Mouse (Mus musculus): ENCODE measurements around the gene Zfpm1.

The Zfpm1 gene

GRCm38 (mm10) chr8:122354157-122354556, 72.2 kb downstream of the Zfpm1 start:
- no peak for DNase-seq

DNA sequence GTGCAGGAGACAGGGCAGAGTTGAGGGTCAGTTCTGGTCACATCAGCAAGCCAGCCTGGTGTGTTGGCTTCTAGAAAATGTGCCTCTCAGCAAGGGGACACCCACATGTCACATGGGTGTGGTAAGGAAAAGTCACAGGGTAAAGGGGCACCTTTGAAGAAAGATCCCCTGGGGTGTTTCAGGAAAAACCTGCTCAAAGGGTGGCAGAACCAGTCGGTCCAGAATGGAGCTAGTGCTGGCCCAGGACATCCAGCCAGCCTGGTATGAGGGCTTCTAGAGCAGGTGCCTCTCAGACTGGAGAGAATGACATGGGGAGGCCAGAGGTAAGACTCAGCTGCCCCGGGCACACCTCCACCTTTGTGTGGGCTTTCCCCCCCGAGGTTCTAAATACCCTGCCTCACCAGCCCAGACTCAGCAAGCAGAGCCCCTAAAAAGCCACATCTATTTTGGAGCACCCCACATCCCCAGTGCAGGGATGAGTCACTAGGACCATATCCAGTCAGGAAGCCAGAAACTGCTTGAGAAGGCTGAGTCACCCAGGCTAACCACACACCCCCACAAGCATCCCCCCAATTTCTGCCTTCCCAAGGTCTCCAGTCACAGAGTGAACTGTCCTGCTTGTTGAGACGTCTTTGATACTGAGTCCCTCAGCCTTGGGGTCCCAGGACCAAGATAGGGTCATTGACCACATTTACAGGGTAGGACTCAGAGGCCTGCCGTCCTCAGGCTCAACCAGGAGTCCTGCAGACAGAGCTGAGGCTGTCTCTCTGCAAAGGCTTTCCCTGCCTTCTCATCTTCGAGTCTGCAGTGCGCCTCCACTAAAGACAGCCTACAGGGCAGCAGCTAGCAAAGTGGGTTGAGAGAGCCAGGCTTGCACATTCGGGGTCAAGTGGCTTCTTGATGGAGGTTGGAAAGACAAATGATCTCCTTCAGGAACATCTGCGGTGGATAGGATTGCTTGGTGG, 74.0 kb downstream of the Zfpm1 start:
- DNase-seq: no peak

DNA sequence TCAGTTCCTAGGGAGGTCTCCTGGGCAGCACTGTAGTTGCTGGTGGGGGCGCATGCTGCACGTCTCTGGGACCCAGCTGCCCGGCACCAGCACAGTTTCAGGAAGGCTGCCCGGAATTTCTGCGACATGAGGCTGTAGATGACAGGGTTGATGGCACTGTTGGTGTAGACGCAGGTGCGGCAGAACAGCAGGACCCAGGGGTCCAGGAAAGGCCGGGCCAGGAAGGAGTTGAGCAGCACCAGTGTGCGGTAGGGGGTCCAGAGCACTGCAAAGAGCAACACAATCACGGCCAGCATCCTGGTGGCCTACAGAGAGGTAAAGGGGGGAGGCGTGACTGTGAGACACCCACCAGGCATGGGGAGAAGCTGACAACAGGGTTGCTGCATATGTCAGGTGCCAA, 75.3 kb downstream of the Zfpm1 start:
- DNase-seq: no peak

DNA sequence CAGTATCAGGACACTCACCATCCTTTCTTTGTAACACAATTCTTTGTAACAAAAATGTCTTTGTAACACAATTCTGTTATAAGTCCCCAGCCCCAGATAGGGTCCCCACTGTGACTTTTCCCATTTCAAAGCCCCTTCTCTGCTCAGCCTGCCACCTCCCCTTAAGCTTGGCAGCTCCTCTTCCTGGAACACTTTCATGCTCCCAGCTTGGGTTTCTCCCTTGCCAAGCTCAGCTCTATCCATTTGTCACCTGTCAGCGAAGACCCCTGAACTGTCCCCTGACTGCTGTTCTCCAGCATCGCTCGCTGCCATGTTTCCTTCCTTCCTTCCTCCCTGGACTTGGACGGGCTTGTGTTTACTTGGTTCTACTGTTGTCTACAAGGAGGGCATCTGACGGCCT, 75.7 kb downstream of the Zfpm1 start:
- DNase-seq: no peak

GRCm38 (mm10) chr8:122359111-122359775, 77.3 kb downstream of the Zfpm1 start:
- DNase-seq: no peak

DNA sequence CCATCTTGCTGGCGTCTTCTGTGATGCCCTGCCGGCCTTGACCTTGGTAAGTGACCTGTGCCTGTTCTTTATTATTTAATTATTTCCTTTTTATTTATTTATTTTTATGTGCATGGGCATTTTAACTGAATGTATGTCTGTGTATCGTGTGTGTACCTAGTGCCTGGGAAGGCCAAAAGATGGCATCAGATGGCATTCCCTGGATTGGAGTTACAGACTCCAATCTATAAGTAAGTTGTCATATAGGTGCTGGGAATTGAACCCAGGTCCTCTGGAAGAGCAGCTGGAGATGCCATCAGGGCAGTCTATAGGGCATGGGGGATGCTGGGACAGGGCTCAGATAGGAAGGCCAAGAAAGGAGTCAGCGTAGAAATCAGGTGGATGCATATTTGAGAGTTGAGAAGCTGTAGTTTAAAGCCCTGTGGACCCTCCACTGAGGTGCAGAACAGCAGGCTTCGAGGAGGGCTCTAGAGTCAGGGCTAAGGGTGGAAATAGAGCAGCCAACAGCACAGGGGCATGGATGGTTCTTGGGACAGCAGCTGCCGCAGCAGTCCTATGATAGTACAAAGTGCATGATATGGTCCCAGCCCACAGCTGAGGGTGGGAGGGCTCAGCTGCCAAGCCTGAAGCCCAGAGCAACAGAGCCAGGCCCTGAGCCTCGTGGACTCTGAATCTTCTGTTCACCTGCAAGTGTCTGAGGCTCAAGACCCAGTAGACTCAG, 78.9 kb downstream of the Zfpm1 start, which contains the start of gene Trhr2:
Gene Trhr2, minus strand, starts transcription at position 51 of the 721 bp plus-strand sequence.
- no peak for DNase-seq

DNA sequence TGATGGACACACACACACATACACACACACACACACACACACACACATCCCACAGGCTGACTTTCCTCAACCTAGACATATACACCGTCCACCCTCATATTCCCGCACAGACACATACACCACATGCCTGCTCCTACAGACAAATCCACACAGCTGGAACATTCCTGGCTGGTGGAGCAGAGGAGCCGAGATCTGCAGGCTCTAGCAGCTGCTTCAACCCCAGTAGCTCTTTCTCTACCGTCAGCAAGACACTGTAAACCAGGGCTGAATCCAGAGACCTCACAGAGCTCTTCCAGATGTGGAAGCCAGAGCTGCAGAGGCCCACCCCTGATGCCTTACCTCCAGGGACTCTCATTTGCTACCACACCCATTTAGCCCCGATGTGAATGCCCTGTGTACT, 80.3 kb downstream of the Zfpm1 start:
- DNase-seq: no peak

DNA sequence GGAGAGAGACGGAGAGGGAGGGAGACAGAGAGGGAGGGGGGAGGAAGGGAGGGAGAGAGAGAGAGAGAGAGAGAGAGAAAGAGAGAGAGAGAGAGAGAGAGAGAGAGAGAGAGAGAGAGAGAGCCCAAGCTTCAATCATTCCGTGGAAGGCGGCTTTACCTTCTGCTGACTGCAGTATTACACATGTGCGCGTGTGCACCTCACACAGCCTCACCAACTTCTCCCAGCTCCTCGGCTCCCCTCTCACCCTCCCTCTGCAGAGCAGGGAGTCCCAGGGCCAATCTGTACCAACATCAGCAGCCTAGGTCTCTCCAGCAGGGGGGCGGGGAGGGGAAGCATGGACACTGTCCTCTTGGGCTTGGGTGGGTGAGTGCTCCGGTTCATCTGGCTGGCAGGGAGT, 81.0 kb downstream of the Zfpm1 start:
- DNase-seq: no peak

GRCm38 (mm10) chr8:122368494-122368893, 86.6 kb downstream of the Zfpm1 start:
- no peak for DNase-seq

- DNase-seq: peak; percentile 51 to 74
Measured at GRCm38 (mm10) chr8:122369665-122370064, 87.7 kb downstream of the Zfpm1 start.

GRCm38 (mm10) chr8:122371706-122372105, 89.8 kb downstream of the Zfpm1 start:
- DNase-seq: no peak

DNA sequence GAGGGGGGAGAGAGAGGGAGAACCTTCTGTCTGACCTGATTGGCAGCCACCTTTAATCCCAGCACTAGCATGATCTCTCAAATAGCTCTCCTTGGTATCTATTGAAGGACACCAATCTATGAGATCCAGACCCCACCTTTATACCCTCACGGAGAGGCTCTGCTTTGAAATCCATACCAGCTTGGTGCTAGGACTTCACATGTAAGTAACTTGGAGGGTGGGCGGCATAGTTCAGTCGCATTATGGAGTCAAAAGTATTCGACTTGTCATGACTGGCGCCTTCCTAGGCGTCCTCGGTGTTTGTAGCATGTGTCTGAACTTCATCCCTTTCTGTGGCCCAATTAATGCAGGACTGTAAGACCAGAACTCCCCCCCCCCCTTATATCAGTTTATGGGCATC, 93.4 kb downstream of the Zfpm1 start:
- no peak for DNase-seq

- no peak for DNase-seq
Measured at GRCm38 (mm10) chr8:122375751-122376364, 93.9 kb downstream of the Zfpm1 start.

GRCm38 (mm10) chr8:122376365-122377231, 94.7 kb downstream of the Zfpm1 start, which contains the start of gene Zc3h18:
Gene Zc3h18, plus strand, starts transcription at chr8:122376609.
- peak; percentile 99 for DNase-seq

- DNase-seq: no peak
Measured at GRCm38 (mm10) chr8:122383039-122383438, 101.1 kb downstream of the Zfpm1 start.
